Mouse (Mus musculus) limb, embryonic 11.5 days (tissue): ENCODE measurements around the gene Slc39a13. TPM values are rescaled to one million over a fixed set of nuclear protein-coding genes. Genes with fewer than 3 reads are reported as not detected.
"Not testable (repeated sequence)": the region's sequence is repeated elsewhere in the genome, so short reads cannot be mapped to it uniquely, and the experiment has no call there.

Experiments
- ATAC-seq: fragments of 200-750 bp; cut with Nextera tagmentation; 2 replicates; pipeline ENCODE4 v1.8.0; 2017; ENCODE audit warnings: low read depth; ENCODE audit not compliant: insufficient number of reproducible peaks, low FRiP score, low TSS enrichment
- DNase-seq: peaks from one replicate; pipeline ENCODE4 v3.0.0-alpha.2; 2015; ENCODE audit warnings: low spot score
- H3K27ac ChIP-seq: fragments of 300-500 bp; sonication (generic); replicated peaks from 2 replicates; pipeline ENCODE4 v1.5.1; 2014; ENCODE audit warnings: low read depth, mild to moderate bottlenecking, low read length
- H3K27me3 ChIP-seq: fragments of 300-500 bp; sonication (generic); 2 replicates; pipeline ENCODE4 v1.6.1; 2014; ENCODE audit warnings: mild to moderate bottlenecking, low read length, mixed read lengths; ENCODE audit not compliant: control insufficient read depth, insufficient read depth
- H3K36me3 ChIP-seq: fragments of 300-500 bp; sonication (generic); 2 replicates; pipeline ENCODE4 v1.6.1; 2014; ENCODE audit warnings: mild to moderate bottlenecking, low read length, moderate library complexity, mixed read lengths; ENCODE audit not compliant: control insufficient read depth, insufficient read depth
- H3K4me1 ChIP-seq: fragments of 300-500 bp; sonication (generic); 2 replicates; pipeline ENCODE4 v1.6.1; 2014; ENCODE audit warnings: low read length, mixed read lengths; ENCODE audit not compliant: control insufficient read depth, insufficient read depth
- H3K4me2 ChIP-seq: fragments of 300-500 bp; sonication (generic); 2 replicates; pipeline ENCODE4 v1.6.1; 2014; ENCODE audit warnings: low read depth, mild to moderate bottlenecking, moderate library complexity; ENCODE audit not compliant: severe bottlenecking
- H3K4me3 ChIP-seq: fragments of 300-500 bp; sonication (generic); 2 replicates; pipeline ENCODE4 v1.5.1; 2014; ENCODE audit warnings: low read depth, low read length
- H3K9ac ChIP-seq: fragments of 300-500 bp; sonication (generic); 2 replicates; pipeline ENCODE4 v1.6.1; 2014; ENCODE audit warnings: mild to moderate bottlenecking, low read length
- H3K9me3 ChIP-seq: fragments of 300-500 bp; sonication (generic); 2 replicates; pipeline ENCODE4 v1.6.1; 2016; ENCODE audit warnings: low read length; ENCODE audit not compliant: control insufficient read depth
- WGBS: fragments of 180-500 bp; shearing (Covaris S2); extraction: QIAGEN DNeasy Blood & Tissue Kit; methylation state at CpG from one replicate; pipeline ENCODE4 v1.1.7; 2014; 5-methylcytosine and 5-hydroxymethylcytosine counted together
- polyA plus RNA-seq: library from polyadenylated mRNA; unstranded; fragments of >200 nt; fragmentation: Nextera tagmentation; extraction: Ambion mirVana; gene quantifications from 2 replicates; pipeline ENCODE4 v1.2.1, GENCODE M21; 2014

Gene Slc39a13
- polyA plus RNA-seq, 1 experiment from 2014 or later, result 27.1 TPM

DNA sequence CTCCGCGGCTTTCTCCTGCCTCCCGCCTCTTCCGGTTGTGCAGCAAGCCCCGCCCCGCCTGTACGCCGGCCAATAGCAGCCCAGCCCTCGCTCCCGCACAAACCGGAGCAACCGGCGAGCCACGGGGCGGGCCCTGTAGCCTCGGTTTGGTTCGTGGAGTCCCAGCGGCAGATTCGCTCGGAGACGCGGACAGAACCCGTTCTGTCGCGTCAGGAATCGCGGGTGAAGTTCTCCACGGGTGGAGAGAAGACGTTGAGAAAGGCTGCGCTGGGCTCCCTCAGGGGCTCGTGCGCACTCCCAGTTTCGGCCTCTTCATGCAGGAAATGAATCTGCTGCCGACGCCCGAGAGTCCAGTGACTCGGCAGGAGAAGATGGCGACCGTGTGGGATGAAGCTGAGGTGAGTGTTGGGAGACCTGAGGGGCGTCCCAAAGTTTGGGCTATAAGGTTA is 16.3 kb downstream of the Slc39a13 start, which contains the start of gene Psmc3:
Psmc3 (plus strand) TSS at position 76 of the 449 bp plus-strand sequence.
- WGBS, result under 1% methylated on average over 40 of the region's 40 CpGs
- Histone ChIP-seq H3K4me2 (peak within 1 kb of the TSS; percentile 94), H3K36me3 (peaks cover 31% of the 10 kb centered on the region), H3K27me3 (no peaks in the 10 kb centered on the region), H3K27ac (peak within 1 kb of the TSS; percentile 56; the same call in 1 of the 2 replicates), H3K9me3 (no peaks in the 10 kb centered on the region), H3K9ac (peak within 1 kb of the TSS; percentile 94), H3K4me3 (peak within 1 kb of the TSS; percentile 83), H3K4me1 (peaks cover 6% of the 10 kb centered on the region)
- peak; percentile 95 for DNase-seq
- ATAC-seq, result peak; percentile 97

DNA sequence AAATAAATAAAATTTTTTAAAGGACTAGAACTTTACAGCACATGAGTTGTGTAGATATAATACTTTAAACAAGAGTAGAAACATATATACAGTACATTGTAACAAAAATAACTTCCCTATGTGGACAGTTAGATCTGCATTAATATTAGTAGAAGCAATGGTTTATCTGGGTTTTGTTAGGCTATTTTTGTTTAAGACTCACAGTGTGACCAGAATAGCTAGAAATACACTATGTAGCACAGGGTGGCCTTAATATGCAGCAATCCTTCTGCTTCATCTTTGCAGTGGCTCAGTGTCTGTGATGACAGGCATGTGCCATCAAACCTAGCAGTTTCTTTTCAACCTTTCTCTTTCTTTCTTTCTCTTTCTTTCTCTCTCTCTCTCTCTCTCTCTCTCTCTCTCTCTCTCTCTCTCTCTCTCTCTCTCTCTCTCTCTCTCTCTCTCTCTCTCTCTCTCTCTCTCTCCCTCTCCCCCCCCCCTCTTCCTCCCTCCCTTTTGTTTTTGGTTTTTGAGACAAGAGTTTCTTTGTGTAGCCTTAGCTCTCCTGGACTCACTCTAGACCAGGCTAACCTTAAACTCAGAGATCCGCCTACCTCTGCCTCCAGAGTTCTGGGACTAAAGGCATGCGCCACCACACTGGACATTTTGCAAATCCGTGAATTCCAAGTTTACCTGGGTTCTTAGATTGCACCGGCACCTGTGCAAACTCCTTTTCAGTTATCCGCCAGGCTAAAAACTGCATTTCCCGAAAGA is 16.9 kb downstream of the Slc39a13 start:
- no peaks in the 10 kb centered on the region for H3K27me3 ChIP-seq
- 0% methylated on average over 6 of the region's 6 CpGs for WGBS
- peaks cover 26% of the 10 kb centered on the region for H3K36me3 ChIP-seq
- ATAC-seq, result peak; percentile 67
- peaks cover 6% of the 10 kb centered on the region for H3K4me1 ChIP-seq
- H3K4me2 ChIP-seq, result peak overlapping the region; percentile 45
- peak overlapping the region; percentile 94 for H3K9ac ChIP-seq
- no peak for DNase-seq
- peak overlapping the region; percentile 83 for H3K4me3 ChIP-seq
- H3K9me3 ChIP-seq, result no peaks in the 10 kb centered on the region
- no peak overlapping the region; the same call in 1 of the 2 replicates for H3K27ac ChIP-seq

DNA sequence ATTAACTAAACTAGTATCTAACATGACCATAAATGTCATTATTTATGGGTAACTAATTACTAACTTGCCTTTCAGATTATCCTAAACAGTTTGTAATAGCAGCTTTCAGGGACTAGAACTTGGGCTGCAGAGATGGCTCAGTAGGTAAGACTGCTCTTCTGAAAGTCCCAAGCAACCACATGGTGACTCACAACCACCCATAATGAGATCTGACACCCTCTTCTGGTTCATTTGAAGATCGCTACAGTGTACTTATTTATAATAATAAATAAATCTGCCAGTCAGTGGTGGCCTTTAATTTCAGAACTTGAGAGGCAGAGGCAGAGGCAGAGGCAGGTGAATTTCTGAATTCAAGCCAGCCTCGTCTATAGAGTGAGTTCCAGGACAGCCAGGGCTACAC is 17.5 kb downstream of the Slc39a13 start:
- Histone ChIP-seq H3K27me3 (no peaks in the 10 kb centered on the region), H3K9ac (no peak overlapping the region), H3K27ac (no peak overlapping the region), H3K9me3 (no peaks in the 10 kb centered on the region), H3K4me3 (no peak overlapping the region), H3K4me1 (peaks cover 6% of the 10 kb centered on the region), H3K4me2 (no peak overlapping the region), H3K36me3 (peaks cover 22% of the 10 kb centered on the region)
- ATAC-seq, result no peak
- WGBS, result 72% methylated on average over 2 of the region's 2 CpGs
- no peak for DNase-seq

DNA sequence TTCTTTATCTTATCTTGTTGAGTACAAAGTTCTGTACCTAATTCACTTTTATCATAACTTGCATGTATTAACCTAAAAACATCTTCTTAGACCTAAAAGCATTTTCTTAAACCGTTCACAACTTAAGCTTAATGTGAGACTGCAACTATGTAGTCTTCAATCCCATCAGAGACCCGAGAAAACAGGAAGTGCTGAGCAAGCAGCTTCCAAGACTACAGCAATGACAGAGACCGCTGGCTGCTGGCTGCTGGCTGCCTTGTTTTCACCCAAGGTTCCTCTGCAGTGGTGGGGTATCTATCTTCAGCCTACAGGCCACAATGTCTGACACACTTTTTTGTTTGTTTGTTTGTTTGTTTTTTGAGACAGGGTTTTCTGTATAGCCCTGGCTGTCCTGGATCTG is 18.3 kb downstream of the Slc39a13 start:
- DNase-seq (no peak), ATAC-seq (no peak)
- no peaks in the 10 kb centered on the region for H3K27me3 ChIP-seq
- no peak overlapping the region for H3K4me2 ChIP-seq
- H3K9ac ChIP-seq, result no peak overlapping the region
- WGBS, result 81% methylated on average over 3 of the region's 3 CpGs
- no peak overlapping the region for H3K4me3 ChIP-seq
- H3K36me3 ChIP-seq, result peaks cover 17% of the 10 kb centered on the region
- peaks cover 9% of the 10 kb centered on the region for H3K4me1 ChIP-seq
- H3K27ac ChIP-seq, result no peak overlapping the region
- H3K9me3 ChIP-seq, result no peaks in the 10 kb centered on the region

DNA sequence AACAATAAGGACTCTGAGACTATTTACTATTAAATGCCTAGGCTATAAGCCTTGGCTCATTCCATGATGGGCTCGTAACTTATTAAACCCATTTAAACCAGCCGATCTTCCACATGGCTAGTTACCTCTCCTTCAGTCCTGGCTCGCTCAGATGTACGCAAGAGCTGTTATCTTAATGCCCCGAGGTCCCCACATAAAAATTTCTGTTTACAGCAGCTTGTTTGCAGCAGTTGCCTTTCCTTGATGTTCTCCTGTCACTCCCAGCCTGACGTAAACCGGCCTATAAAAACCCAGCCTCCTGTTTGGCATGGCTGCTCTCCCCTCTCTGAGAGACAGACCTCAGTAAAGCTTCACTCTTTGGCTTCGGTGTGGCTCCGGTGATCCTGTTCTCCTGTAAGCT is 22.9 kb downstream of the Slc39a13 start:
- 46% methylated on average over 9 of the region's 9 CpGs for WGBS
- H3K27me3 ChIP-seq, result no peaks in the 10 kb centered on the region
- no peak overlapping the region for H3K27ac ChIP-seq
- peaks cover 3% of the 10 kb centered on the region; the same call in 1 of the 2 replicates for H3K36me3 ChIP-seq
- DNase-seq, result no peak
- H3K4me1 ChIP-seq, result peaks cover 4% of the 10 kb centered on the region; the same call in 1 of the 2 replicates
- H3K4me3 ChIP-seq, result no peak overlapping the region
- H3K9me3 ChIP-seq, result no peaks in the 10 kb centered on the region
- no peak; the same call in 1 of the 2 replicates for ATAC-seq
- no peak overlapping the region for H3K9ac ChIP-seq
- no peak overlapping the region for H3K4me2 ChIP-seq

DNA sequence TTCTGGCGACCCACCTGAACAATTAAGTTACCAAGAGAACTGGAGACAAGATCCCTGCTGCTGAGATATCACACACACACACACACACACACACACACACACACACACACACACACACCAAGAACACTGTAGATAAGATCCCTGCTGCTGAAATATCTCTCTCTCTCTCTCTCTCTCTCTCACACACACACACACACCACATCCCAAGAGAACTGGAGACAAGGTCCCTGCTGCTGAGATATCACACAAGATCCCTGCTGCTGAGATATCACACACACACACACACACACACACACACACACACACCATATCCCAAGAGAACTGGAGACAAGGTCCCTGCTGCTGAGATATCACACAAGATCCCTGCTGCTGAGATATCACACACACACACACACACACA is 24.4 kb downstream of the Slc39a13 start:
- H3K4me3 ChIP-seq, H3K36me3 ChIP-seq, H3K27me3 ChIP-seq, DNase-seq, H3K4me1 ChIP-seq, H3K9ac ChIP-seq, H3K27ac ChIP-seq, H3K4me2 ChIP-seq, H3K9me3 ChIP-seq, ATAC-seq: not testable (repeated sequence)
- WGBS, result 82% methylated on average over 1 of the region's 1 CpGs

DNA sequence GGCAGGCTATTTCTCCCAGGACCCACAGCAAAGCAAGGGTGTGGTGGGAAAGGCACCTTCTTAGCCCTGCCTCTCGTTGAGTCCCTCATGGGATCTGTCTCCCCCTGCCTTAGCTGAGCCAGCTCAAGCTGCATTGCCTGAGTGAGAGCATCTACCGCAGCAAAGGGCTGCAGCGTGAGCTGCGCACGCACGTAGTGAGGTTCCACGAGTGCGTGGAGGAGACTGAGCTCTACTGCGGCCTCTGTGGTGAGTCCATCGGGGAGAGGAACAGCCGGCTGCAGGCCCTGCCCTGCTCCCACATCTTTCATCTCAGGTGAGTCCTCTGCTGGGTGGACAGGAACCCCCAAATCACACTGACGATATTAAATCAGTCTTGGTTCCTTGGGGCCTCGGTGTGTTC is 25.5 kb downstream of the Slc39a13 start:
- Histone ChIP-seq H3K36me3 (no peaks in the 10 kb centered on the region), H3K27me3 (no peaks in the 10 kb centered on the region), H3K27ac (no peak overlapping the region), H3K9ac (no peak overlapping the region), H3K4me2 (no peak overlapping the region), H3K4me3 (no peak overlapping the region), H3K9me3 (no peaks in the 10 kb centered on the region), H3K4me1 (peaks cover 4% of the 10 kb centered on the region; the same call in 1 of the 2 replicates)
- ATAC-seq (no peak), DNase-seq (no peak)
- WGBS, result 76% methylated on average over 13 of the region's 13 CpGs

DNA sequence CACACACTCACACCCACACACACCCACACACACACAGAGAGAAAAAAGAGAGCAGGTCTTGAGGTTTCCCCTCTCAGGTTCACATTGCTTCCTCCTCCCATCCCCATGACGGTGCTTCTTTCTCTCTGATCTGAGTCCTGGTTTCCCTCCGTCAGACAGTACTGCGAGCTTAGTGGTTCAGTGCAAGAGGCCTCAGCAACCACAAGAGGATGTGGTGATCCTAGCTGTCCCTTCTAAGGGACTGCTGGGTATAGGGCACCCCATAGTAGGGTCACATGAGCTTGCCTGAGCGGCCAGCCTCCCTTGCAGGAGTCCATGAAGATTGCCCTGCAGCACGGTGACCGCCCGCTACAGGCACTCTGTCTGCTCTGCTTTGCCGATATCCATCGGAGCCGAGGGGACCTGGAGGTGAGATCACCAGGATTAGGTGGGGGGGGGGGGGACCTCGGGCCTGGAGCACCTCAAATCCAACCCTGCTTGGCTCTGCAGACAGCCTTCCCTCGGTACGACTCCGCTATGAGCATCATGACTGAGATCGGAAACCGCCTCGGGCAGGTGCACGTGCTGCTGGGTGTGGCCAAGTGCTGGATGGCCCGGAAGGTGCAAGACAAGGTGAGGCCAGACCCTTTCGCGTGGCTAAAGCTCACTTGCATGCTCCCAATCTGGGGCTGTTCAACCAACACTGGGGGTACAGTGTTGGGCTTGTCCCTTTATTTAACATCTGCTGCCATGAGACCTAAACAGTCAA is 27.4 kb downstream of the Slc39a13 start:
- Histone ChIP-seq H3K9ac (no peak overlapping the region), H3K9me3 (no peaks in the 10 kb centered on the region), H3K36me3 (no peaks in the 10 kb centered on the region), H3K27ac (no peak overlapping the region), H3K27me3 (no peaks in the 10 kb centered on the region), H3K4me2 (no peak overlapping the region), H3K4me3 (no peak overlapping the region), H3K4me1 (peaks cover 4% of the 10 kb centered on the region; the same call in 1 of the 2 replicates)
- ATAC-seq (no peak), DNase-seq (no peak)
- 75% methylated on average over 21 of the region's 21 CpGs for WGBS
